Mouse (Mus musculus) cerebellum, postnatal 36 days (tissue): Measurements from ENCODE around the gene Crxos.
"Not testable (repeated sequence)": the region's sequence is repeated elsewhere in the genome, so short reads cannot be mapped to it uniquely, and the experiment has no call there.

ENCODE experiments used
- DNase-seq, 2 experiments: peaks; one replicate each; pipeline ENCODE4 v3.0.0; 2021 to 2022; ENCODE audit warnings: mixed read lengths in 2 of 2

Crxos gene

GRCm38 (mm10) chr7:15882317-15882716 lies at the start of gene Crxos:
TSS of gene Crxos (plus strand) at chr7:15882617.
- DNase-seq: no peak

- no peak for DNase-seq
These were observed 42.8 kb upstream of the Crxos start, which contains the start of gene Obox6 for GRCm38 (mm10) chr7:15839578-15839977. TSS of gene Obox6 (minus strand) at chr7:15839678.

- DNase-seq: no peak
These were observed 22.8 kb upstream of the Crxos start for GRCm38 (mm10) chr7:15859657-15860056.

GRCm38 (mm10) chr7:15864104-15864503 lies 18.3 kb upstream of the Crxos start:
- no peak for DNase-seq

GRCm38 (mm10) chr7:15879756-15880155 lies 2.7 kb upstream of the Crxos start, which contains the start of gene Crx:
TSS of gene Crx (minus strand) at chr7:15879968.
- no peak for DNase-seq

- no peak for DNase-seq
These were observed 1.0 kb upstream of the Crxos start for GRCm38 (mm10) chr7:15881388-15881787.

- DNase-seq: no peak
These were observed 586 bp upstream of the Crxos start for GRCm38 (mm10) chr7:15881831-15882230.

GRCm38 (mm10) chr7:15884127-15884526 lies 1.7 kb downstream of the Crxos start:
- DNase-seq: no peak

GRCm38 (mm10) chr7:15894251-15894650 lies 11.8 kb downstream of the Crxos start:
- no peak for DNase-seq

- no peak for DNase-seq
These were observed 19.1 kb downstream of the Crxos start for GRCm38 (mm10) chr7:15901366-15902048.

GRCm38 (mm10) chr7:15905861-15906260 lies 23.4 kb downstream of the Crxos start:
- no peak for DNase-seq

- no peak for DNase-seq
These were observed 24.2 kb downstream of the Crxos start for GRCm38 (mm10) chr7:15906602-15907001.

GRCm38 (mm10) chr7:15907971-15908590 lies 25.7 kb downstream of the Crxos start:
- DNase-seq: no peak

- DNase-seq: no peak
These were observed 28.1 kb downstream of the Crxos start for GRCm38 (mm10) chr7:15910521-15910920.

- peak; percentile 59 for DNase-seq
These were observed 29.8 kb downstream of the Crxos start for GRCm38 (mm10) chr7:15912183-15912582.

- DNase-seq: peak in 1 of 2 experiments; percentile 39
These were observed 31.8 kb downstream of the Crxos start for GRCm38 (mm10) chr7:15914252-15914651.

- DNase-seq: no peak
These were observed 32.3 kb downstream of the Crxos start for GRCm38 (mm10) chr7:15914751-15915150.

- not testable (repeated sequence) for DNase-seq
These were observed 33.3 kb downstream of the Crxos start for GRCm38 (mm10) chr7:15915695-15916094.

- DNase-seq: no peak
These were observed 33.8 kb downstream of the Crxos start for GRCm38 (mm10) chr7:15916134-15916723.

- no peak for DNase-seq
These were observed 34.6 kb downstream of the Crxos start for GRCm38 (mm10) chr7:15916996-15917395.

- no peak for DNase-seq
These were observed 36.0 kb downstream of the Crxos start for GRCm38 (mm10) chr7:15918371-15918770.

GRCm38 (mm10) chr7:15919947-15920346 lies 37.5 kb downstream of the Crxos start:
- no peak for DNase-seq

- DNase-seq: no peak
These were observed 38.3 kb downstream of the Crxos start for GRCm38 (mm10) chr7:15920645-15921190.

- peak in 1 of 2 experiments; percentile 16 for DNase-seq
These were observed 39.4 kb downstream of the Crxos start for GRCm38 (mm10) chr7:15921796-15922195.
